Mouse (Mus musculus) neural tube, embryonic 12.5 days (tissue): ENCODE measurements around the gene Rora. TPM values are rescaled to one million over a fixed set of nuclear protein-coding genes. Genes with fewer than 3 reads are reported as not detected.
A peak's percentile ranks its signal among the peaks of the same experiment; 100 is the strongest.

Experiments
- ATAC-seq: fragments of 200-750 bp; cut with Nextera tagmentation; 2 replicates; pipeline ENCODE4 v1.8.0; 2017; ENCODE audit warnings: low read depth, mild to moderate bottlenecking, moderate TSS enrichment, moderate library complexity; ENCODE audit not compliant: low FRiP score
- H3K27ac ChIP-seq: fragments of 300-500 bp; sonication (generic); 2 replicates; pipeline ENCODE4 v1.5.1; 2016
- H3K27me3 ChIP-seq: fragments of 300-500 bp; sonication (generic); replicated peaks from 2 replicates; pipeline ENCODE4 v1.6.1; 2016; ENCODE audit warnings: mild to moderate bottlenecking
- H3K36me3 ChIP-seq: fragments of 300-500 bp; sonication (generic); 2 replicates; pipeline ENCODE4 v1.6.1; 2016; ENCODE audit warnings: mild to moderate bottlenecking
- H3K4me1 ChIP-seq: fragments of 300-500 bp; sonication (generic); 2 replicates; pipeline ENCODE4 v1.6.1; 2016
- H3K4me2 ChIP-seq: fragments of 300-500 bp; sonication (generic); replicated peaks from 2 replicates; pipeline ENCODE4 v1.6.1; 2016; ENCODE audit warnings: mild to moderate bottlenecking
- H3K4me3 ChIP-seq: fragments of 300-500 bp; sonication (generic); 2 replicates; pipeline ENCODE4 v1.5.1; 2016
- H3K9ac ChIP-seq: fragments of 300-500 bp; sonication (generic); 2 replicates; pipeline ENCODE4 v1.6.1; 2016; ENCODE audit warnings: mild to moderate bottlenecking
- H3K9me3 ChIP-seq: fragments of 300-500 bp; sonication (generic); 2 replicates; pipeline ENCODE4 v1.6.1; 2016; ENCODE audit warnings: mild to moderate bottlenecking
- WGBS: fragments of 180-500 bp; shearing (Covaris S2); methylation state at CpG from one replicate; pipeline ENCODE4 v1.1.7; 2016; 5-methylcytosine and 5-hydroxymethylcytosine counted together
- polyA plus RNA-seq: library from polyadenylated mRNA; unstranded; fragments of >200 nt; fragmentation: Nextera tagmentation; extraction: Ambion mirVana; gene quantifications from 2 replicates; pipeline ENCODE4 v1.2.1, GENCODE M21; 2016

Gene Rora
- polyA plus RNA-seq, 1 experiment from 2014 or later = 5.3 TPM

GRCm38 (mm10) chr9:68656076-68656795 is 2.6 kb downstream of the Rora start:
- 45% methylated on average over 5 of the region's 5 CpGs for WGBS
- H3K9ac ChIP-seq = no peak overlapping the region

GRCm38 (mm10) chr9:68656796-68657130 is 3.2 kb downstream of the Rora start:
- no peak overlapping the region for H3K4me3 ChIP-seq
- whole genome bisulfite sequencing = 39% methylated on average over 6 of the region's 6 CpGs
- H3K27ac ChIP-seq = no peak overlapping the region
- H3K4me1 ChIP-seq = peaks cover 11% of the 10 kb centered on the region; the same call in 1 of the 2 replicates
- H3K27me3 ChIP-seq = no peaks in the 10 kb centered on the region
- no peak overlapping the region for H3K9ac ChIP-seq
- H3K9me3 ChIP-seq = no peaks in the 10 kb centered on the region
- ATAC-seq = no peak
- H3K36me3 ChIP-seq = no peaks in the 10 kb centered on the region
- H3K4me2 ChIP-seq = no peak overlapping the region

More at GRCm38 (mm10) chr9:68656076-68656795, 2.6 kb downstream of the Rora start:
- no peaks in the 10 kb centered on the region for H3K27me3 ChIP-seq
- H3K4me2 ChIP-seq = peak overlapping the region; percentile 93
- ATAC-seq = no peak
- no peak overlapping the region for H3K27ac ChIP-seq
- H3K4me1 ChIP-seq = peaks cover 11% of the 10 kb centered on the region; the same call in 1 of the 2 replicates
- no peak overlapping the region for H3K4me3 ChIP-seq
- no peaks in the 10 kb centered on the region for H3K36me3 ChIP-seq
- no peaks in the 10 kb centered on the region for H3K9me3 ChIP-seq

GRCm38 (mm10) chr9:68670731-68671130 is 17.1 kb downstream of the Rora start:
- Histone ChIP-seq H3K9me3 (no peaks in the 10 kb centered on the region), H3K27ac (no peak overlapping the region), H3K27me3 (no peaks in the 10 kb centered on the region), H3K4me3 (no peak overlapping the region), H3K9ac (no peak overlapping the region), H3K4me1 (peaks cover 6% of the 10 kb centered on the region; the same call in 1 of the 2 replicates), H3K4me2 (no peak overlapping the region), H3K36me3 (no peaks in the 10 kb centered on the region)
- no peak for ATAC-seq
- 91% methylated on average over 3 of the region's 3 CpGs for WGBS

- ATAC-seq = no peak
- Histone ChIP-seq H3K9me3 (no peaks in the 10 kb centered on the region), H3K27ac (no peak overlapping the region), H3K36me3 (no peaks in the 10 kb centered on the region), H3K4me3 (no peak overlapping the region), H3K4me2 (no peak overlapping the region), H3K9ac (no peak overlapping the region), H3K4me1 (peaks cover 6% of the 10 kb centered on the region; the same call in 1 of the 2 replicates), H3K27me3 (no peaks in the 10 kb centered on the region)
- 31% methylated on average over 5 of the region's 5 CpGs for WGBS
These were observed 18.9 kb downstream of the Rora start for GRCm38 (mm10) chr9:68672459-68672858.

GRCm38 (mm10) chr9:68673221-68673620 is 19.6 kb downstream of the Rora start:
- no peaks in the 10 kb centered on the region for H3K27me3 ChIP-seq
- ATAC-seq = no peak
- WGBS = 68% methylated on average over 1 of the region's 1 CpGs
- H3K4me1 ChIP-seq = peaks cover 6% of the 10 kb centered on the region; the same call in 1 of the 2 replicates
- H3K27ac ChIP-seq = no peak overlapping the region
- H3K4me2 ChIP-seq = no peak overlapping the region
- H3K4me3 ChIP-seq = no peak overlapping the region
- H3K36me3 ChIP-seq = no peaks in the 10 kb centered on the region
- no peak overlapping the region for H3K9ac ChIP-seq
- no peaks in the 10 kb centered on the region for H3K9me3 ChIP-seq

GRCm38 (mm10) chr9:68679871-68680374 is 26.3 kb downstream of the Rora start:
- Histone ChIP-seq H3K27me3 (no peaks in the 10 kb centered on the region), H3K9ac (no peak overlapping the region), H3K9me3 (no peaks in the 10 kb centered on the region), H3K36me3 (no peaks in the 10 kb centered on the region), H3K4me3 (no peak overlapping the region), H3K27ac (no peak overlapping the region), H3K4me1 (peaks cover 8% of the 10 kb centered on the region; the same call in 1 of the 2 replicates), H3K4me2 (no peak overlapping the region)
- WGBS = 89% methylated on average over 12 of the region's 12 CpGs
- ATAC-seq = no peak

- no peak overlapping the region for H3K4me3 ChIP-seq
- no peak overlapping the region for H3K9ac ChIP-seq
- H3K9me3 ChIP-seq = no peaks in the 10 kb centered on the region
- 19% methylated on average over 3 of the region's 3 CpGs for WGBS
- ATAC-seq = no peak
- no peaks in the 10 kb centered on the region for H3K27me3 ChIP-seq
- no peak overlapping the region for H3K4me2 ChIP-seq
- peaks cover 24% of the 10 kb centered on the region for H3K4me1 ChIP-seq
- no peaks in the 10 kb centered on the region for H3K36me3 ChIP-seq
- H3K27ac ChIP-seq = no peak overlapping the region
These were observed 30.4 kb downstream of the Rora start for GRCm38 (mm10) chr9:68683938-68684337.

- no peak overlapping the region for H3K9ac ChIP-seq
- ATAC-seq = no peak
- H3K4me3 ChIP-seq = no peak overlapping the region
- WGBS = 42% methylated on average over 5 of the region's 5 CpGs
- H3K4me2 ChIP-seq = no peak overlapping the region
- no peak overlapping the region for H3K27ac ChIP-seq
- H3K27me3 ChIP-seq = no peaks in the 10 kb centered on the region
- peaks cover 24% of the 10 kb centered on the region for H3K4me1 ChIP-seq
- H3K9me3 ChIP-seq = no peaks in the 10 kb centered on the region
- H3K36me3 ChIP-seq = no peaks in the 10 kb centered on the region
These were observed 32.0 kb downstream of the Rora start for GRCm38 (mm10) chr9:68685562-68685961.

GRCm38 (mm10) chr9:68687251-68687874 is 33.8 kb downstream of the Rora start:
- peaks cover 24% of the 10 kb centered on the region for H3K4me1 ChIP-seq
- no peak overlapping the region for H3K4me2 ChIP-seq
- WGBS = 27% methylated on average over 10 of the region's 10 CpGs
- H3K9ac ChIP-seq = no peak overlapping the region
- H3K9me3 ChIP-seq = no peaks in the 10 kb centered on the region
- ATAC-seq = no peak
- H3K4me3 ChIP-seq = no peak overlapping the region
- no peak overlapping the region for H3K27ac ChIP-seq
- no peaks in the 10 kb centered on the region for H3K36me3 ChIP-seq
- H3K27me3 ChIP-seq = no peaks in the 10 kb centered on the region

- H3K27ac ChIP-seq = no peak overlapping the region
- H3K9me3 ChIP-seq = no peaks in the 10 kb centered on the region
- no peak overlapping the region for H3K4me3 ChIP-seq
- no peak for ATAC-seq
- 90% methylated on average over 2 of the region's 2 CpGs for WGBS
- H3K27me3 ChIP-seq = no peaks in the 10 kb centered on the region
- no peak overlapping the region for H3K9ac ChIP-seq
- peaks cover 24% of the 10 kb centered on the region for H3K4me1 ChIP-seq
- no peak overlapping the region for H3K4me2 ChIP-seq
- H3K36me3 ChIP-seq = no peaks in the 10 kb centered on the region
These were observed 34.6 kb downstream of the Rora start for GRCm38 (mm10) chr9:68688151-68688550.

- H3K4me3 ChIP-seq = no peak overlapping the region
- no peak for ATAC-seq
- H3K4me1 ChIP-seq = peaks cover 22% of the 10 kb centered on the region
- no peak overlapping the region for H3K27ac ChIP-seq
- H3K36me3 ChIP-seq = no peaks in the 10 kb centered on the region
- no peak overlapping the region for H3K4me2 ChIP-seq
- 35% methylated on average over 4 of the region's 4 CpGs for WGBS
- H3K9me3 ChIP-seq = no peaks in the 10 kb centered on the region
- no peak overlapping the region for H3K9ac ChIP-seq
- H3K27me3 ChIP-seq = no peaks in the 10 kb centered on the region
These were observed 35.8 kb downstream of the Rora start for GRCm38 (mm10) chr9:68689351-68689750.

- Histone ChIP-seq H3K9me3 (no peaks in the 10 kb centered on the region), H3K9ac (no peak overlapping the region), H3K4me3 (no peak overlapping the region), H3K36me3 (no peaks in the 10 kb centered on the region), H3K27ac (no peak overlapping the region), H3K4me1 (peaks cover 13% of the 10 kb centered on the region; the same call in 1 of the 2 replicates), H3K4me2 (no peak overlapping the region), H3K27me3 (no peaks in the 10 kb centered on the region)
- 18% methylated on average over 4 of the region's 4 CpGs for WGBS
- no peak for ATAC-seq
These were observed 41.4 kb downstream of the Rora start for GRCm38 (mm10) chr9:68694889-68695495.
